1 mouse cellular context compared by ENCODE assay signal in genomic region chr11:120549986-120550809, GRCm38 (mm10).
TF ChIP-seq lines count a peak whose summit lies in the region.

No protein-coding gene starts in this region.

TF ChIP-seq in CH12.LX, 34 proteins besides CTCF, POLR2A, EP300 and RAD21 (continued from another document):
- TF ChIP-seq HCFC1 (IDR thresholded peaks at IDR 0.05; ENCODE audit: low read depth, low read length) (no peak), CHD1 (IDR thresholded peaks at IDR 0.05; ENCODE audit: low read depth, low read length) (0 out of 2 replicates have a peak, but pooled peaks have one; percentile 21), ETS1 (conservative IDR thresholded peaks at IDR 0.05; ENCODE audit: low read depth, low read length) (0 out of 2 replicates have a peak, but pooled peaks have one; percentile 4)
